Mouse (Mus musculus) hindlimb bud, embryonic 11.5 days (tissue): ENCODE measurements around the gene Arvcf.

Experiments used
- DNase-seq: peaks from one replicate; pipeline ENCODE4 v3.0.0-alpha.2; 2012; ENCODE audit warnings: low read depth, low spot score; ENCODE audit errors: extremely low spot score

Arvcf gene

DNA sequence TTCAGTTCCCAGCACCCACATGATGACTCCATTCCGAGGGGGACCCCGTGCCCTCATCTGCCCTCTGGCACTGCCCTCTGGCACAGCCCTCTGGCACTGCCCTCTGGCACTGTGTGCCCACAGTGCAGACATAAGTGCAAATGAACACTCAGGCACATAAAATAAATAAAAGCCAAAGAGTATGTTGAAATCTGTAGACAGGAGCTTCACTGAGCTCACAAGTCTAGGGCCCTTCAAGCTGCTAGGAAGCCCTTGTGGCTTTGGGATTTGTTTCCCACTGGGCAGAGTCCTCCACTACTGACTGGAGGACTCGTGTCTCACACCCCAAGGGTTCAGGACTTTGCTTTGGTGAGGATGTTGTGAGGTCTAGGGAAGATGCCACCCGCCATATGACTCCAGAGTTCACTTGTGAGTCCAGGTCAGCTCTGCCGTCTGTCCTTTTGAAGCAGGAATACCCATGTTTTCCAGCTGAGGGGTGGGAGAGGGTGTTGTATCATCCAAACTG is 80.1 kb downstream of the Arvcf start:
- no peak for DNase-seq

DNA sequence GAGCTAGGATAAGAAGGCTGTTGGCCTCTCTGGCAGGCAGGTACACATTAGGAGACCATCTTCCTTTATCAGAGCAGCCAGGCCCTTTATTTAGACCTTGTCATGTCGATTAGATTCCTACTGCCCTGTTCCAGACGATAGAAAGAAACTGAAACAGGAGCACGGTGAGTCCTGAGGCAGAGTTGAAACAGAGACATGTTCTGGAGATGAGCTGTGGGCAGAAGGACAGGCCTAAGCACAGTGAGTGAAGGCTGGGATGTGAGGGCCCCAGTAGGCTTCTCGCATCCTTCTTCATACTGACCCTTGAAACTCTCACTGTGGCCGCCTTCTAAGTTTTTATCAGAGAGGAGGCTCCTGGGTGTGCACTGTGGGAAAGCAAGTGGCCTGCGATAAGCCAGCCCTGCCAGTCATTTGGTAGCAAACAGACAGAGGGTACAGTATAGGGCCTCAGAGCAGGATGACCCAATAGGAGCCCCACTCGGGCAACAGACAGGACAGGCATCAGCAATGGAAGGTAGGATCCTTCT is 80.6 kb downstream of the Arvcf start:
- DNase-seq, result no peak

DNA sequence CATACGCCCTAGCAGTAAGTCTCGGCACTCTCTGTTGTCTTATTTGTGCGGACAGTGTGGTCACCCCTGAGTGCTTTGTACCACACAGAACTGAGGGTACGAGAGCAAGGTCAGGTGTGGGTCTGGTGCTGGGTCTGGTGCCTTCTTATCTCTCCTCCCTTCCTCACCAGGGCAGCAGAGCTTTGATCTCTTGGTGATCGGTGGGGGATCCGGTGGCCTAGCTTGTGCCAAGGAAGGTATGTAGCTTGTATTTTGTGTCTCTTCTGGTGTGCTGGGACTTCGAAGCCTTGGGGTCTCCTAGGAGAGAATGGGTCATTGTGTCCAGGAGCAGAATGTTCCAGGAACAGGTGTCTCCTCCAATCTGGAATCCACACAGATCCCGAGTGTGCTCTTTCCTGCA is 81.7 kb downstream of the Arvcf start:
- DNase-seq, result no peak

DNA sequence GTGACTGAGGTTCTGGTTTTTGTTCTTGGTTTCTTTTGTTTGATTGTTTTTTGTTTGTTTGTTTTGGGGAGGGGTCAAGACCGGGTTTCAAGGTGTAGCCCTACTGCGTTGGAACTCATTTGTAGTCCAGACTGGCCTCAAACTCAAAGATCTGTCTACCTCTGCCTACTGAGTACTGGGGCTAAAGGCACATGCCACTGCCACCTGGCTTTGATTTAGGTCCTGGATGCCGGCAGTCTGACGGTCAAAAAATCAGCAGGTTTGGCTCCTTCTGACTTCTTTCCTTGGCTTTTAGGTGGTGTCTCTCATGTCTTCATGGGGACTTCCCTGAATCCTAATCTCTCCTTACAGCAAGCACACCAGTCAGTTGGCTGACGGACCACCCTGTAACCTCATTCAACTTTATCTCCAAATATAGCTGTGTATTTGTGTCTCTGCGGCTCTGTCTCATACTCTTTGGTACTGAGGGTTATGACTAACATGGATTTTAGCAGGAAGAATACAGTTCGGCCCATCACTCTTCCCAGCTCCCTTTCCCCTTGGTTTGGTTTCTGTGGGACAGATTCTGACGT is 82.7 kb downstream of the Arvcf start:
- no peak for DNase-seq

DNA sequence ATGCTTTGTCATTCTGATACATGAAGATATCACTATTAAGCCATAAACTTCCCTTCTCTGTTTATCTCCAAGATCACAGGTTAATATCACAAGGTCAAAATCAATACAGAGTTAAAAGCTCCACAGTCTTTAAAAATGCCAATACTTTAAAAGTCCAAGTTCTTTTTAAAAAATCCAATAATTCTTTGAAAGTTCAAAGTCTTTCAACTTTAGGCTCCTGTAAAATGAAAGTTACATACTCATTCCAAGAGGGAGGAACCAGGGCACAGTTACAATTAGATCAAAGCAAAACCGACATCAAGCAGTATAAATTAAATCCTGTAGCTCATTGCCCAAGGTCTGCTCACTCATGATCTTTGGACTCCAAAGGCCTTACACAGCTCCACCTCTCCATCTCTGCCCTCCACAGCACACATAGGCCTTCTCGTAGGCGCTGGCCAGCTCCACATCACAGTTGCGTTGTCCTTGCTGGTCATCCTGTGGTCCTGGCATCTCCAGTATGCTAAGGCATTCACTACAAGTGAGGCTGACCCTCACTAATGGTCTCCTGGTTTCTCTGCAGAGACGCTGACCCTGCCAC is 85.4 kb downstream of the Arvcf start:
- DNase-seq, result no peak

DNA sequence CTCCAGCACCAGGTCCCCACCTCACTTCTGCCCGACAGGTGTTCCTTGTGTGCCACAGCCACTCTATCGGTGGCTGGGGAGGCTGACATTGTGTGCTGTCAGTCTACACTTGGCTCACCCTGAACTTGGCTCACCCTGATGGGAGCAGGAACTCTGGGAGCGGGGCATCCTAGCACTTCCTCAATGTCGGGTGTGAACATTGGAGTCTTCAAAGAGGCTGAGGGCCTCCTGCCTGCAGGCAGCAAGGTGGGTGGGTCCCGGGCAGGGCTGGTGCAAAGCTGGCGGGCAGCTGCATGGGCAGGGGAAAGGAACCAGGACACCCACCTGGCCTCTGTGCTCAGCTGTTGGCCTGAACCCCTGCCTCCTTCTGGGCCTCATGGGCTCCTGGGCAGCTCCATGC is 88.1 kb downstream of the Arvcf start:
- no peak for DNase-seq

DNA sequence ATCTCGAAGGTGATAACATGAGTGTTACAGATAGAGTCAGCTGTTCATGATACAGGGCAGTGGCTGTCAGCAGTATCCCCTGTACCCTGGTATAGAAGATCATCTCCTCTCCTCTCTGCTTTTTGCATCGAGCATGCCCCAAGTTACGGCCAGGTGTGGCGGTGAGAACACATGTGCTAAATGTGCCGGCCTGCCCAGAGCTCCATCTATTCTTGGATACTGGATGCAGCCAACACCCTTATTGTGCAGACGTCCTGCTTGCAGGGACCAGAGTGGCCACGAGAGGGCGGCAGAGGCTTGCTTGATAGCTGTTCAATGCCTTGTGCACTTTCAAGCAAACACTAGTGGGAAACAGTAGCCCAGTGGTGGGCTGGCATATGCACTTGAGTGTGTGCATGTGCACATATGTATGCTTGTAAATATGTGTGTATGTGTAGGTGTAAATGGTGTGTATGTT is 95.4 kb downstream of the Arvcf start:
- DNase-seq, result peak; percentile 68

DNA sequence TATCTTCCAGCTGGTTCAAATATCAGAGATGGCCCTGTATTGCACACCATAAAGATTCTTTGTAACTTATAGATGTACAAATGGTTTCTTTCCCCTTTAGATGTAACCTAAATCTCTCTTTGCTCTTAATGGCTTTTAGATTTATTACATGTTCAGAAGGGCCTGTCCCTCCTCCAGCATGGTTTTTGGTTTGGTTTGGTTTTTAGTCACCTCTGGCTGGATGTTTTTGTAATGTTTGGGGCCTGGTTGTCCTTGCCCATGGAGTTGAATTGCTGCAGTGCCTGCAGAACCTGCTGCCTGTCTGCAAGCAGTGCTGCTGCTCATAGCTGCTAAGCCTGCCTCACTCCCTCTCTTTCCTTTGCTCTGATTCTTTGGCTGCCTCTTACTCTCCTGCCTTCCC is 99.3 kb downstream of the Arvcf start:
- no peak for DNase-seq

DNA sequence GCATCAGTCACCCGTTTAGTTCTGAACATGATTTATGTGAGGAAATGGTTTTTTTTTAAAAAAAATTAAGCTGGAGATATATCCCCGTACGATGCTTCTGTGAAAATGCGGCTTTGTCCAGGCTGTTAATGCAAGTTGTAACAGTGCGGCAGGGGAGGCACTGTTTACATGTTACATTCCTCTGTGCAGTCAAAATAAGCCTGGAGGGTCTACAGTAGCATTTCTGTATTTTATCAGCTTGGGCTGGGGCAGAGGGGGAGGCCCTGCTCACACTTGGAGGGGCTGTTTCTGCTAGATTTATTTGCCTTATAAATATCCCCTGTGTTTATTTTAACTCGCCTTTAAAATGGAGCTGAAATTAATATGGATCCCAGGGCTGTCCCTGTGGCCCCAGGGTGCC is 100.1 kb downstream of the Arvcf start:
- no peak for DNase-seq

DNA sequence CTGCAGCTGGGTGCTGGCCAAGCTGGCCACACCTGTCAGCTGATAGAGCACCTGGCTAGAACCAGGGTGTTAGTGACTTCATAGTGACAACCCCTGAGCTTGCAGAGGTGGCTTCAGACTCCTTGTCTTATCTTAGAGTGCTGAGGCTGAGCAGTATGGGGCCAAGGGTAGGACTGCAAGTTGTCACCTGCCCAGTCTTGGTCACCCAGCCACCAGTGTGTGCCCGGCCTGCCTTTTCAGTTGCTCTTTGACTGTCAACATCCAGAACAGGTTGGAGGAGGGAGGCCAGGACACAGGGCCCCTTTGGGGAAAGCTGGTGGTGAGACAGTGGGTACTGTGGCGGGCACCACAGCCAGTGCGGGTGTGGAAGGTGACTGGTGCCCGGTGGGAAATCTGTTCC is 101.0 kb downstream of the Arvcf start:
- no peak for DNase-seq

DNA sequence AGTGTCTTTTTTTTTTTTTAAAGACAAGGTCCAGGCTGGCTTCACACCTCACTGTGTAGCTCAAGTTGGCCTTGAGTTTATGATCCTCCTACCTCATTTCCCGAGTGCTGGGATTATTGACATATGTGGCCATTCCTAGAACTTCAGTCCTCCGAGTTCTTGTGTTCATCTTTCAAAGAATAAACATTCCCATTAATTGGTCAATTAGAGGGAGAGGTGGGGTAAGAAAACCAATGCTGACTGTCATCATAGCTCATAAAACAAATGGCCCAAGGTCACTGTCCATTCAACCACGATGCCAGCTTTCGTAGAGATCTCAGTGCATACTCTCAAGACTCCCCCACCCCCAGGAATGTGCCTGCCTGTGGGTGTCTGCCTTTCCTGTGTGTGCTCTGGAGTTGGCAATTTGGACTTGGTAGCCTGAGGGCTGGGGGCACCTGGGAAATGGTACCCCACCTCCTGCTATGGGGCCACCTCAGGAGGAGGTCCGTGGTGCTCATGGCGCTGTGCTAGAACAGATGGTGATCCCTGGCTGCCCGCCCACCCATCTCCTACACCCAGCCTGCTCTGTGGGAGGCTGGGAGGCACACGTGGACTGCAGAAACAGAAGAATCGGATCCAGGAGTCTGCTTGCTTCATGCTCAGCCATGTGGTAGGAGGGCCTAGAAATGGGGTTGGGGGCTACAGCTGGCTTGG is 103.7 kb downstream of the Arvcf start:
- no peak for DNase-seq

DNA sequence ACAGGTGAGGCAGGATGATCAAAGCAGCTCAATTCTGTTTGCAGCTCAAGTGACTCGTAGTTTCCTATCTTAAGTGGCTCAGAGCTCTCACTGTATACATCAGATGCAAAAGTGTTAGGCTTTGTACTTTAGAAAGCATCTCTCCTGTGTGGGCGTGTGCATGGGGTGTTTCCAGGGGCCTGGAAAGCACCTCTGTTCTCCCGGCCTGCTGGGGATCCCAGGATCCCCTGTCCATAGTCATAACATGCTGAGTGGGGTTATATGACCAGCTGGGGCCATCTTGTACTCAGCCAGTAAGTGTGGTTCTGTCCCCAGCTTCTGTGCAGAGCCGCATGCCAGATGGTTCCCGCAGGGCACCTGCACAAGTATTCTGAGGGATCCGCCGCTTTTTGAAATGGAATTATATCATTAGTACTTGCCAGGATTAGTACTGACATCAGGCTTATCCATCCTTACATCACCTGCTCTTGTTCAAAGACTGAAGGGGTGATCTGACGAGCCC is 104.4 kb downstream of the Arvcf start:
- no peak for DNase-seq

DNA sequence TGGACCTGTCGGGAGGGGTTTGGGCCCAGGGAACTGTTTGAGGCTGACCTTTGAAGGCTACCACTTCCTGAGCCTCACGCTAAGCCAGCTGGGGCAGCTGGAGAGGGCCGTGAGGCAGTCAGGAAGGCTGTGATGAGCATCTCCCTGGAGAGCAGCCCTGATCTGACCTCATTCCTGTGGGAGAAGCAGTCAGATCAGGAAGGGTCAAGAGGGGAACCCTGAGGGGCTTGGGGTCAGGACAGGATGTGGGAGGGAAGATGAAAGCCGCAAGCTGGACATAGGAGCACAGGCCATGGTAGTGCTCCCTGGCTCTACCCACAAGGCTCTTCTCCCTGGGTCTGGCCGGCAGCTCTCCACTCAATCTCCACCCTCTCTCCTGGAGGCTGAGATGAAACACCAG is 105.9 kb downstream of the Arvcf start:
- no peak for DNase-seq

DNA sequence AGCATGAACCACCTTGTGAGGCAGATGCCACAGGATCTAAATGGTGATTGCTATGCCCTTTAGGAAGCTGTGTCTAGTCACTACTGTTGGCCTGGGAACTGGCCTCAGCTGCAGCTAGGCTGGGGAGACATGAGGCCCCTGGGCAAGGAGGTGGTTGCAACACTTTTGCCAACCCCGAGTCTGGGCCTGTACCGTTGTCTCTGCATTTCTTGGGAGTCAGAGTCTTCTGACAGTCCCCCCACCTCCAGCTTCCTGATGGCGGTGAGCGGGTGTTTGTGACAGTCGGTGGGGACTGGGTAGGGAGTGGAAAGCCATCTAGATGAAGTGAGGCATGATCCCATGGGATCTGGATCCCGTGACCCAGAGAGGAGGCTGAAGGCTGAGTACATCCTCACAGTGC is 107.4 kb downstream of the Arvcf start:
- DNase-seq, result no peak
